Mouse (Mus musculus): ENCODE results near the gene Wdfy3. TPM values are rescaled to one million over a fixed set of nuclear protein-coding genes. Genes with fewer than 3 reads are reported as not detected.

The Wdfy3 gene
- polyA plus RNA-seq, 1 experiment from 2014 or later = 4.9 TPM

DNA sequence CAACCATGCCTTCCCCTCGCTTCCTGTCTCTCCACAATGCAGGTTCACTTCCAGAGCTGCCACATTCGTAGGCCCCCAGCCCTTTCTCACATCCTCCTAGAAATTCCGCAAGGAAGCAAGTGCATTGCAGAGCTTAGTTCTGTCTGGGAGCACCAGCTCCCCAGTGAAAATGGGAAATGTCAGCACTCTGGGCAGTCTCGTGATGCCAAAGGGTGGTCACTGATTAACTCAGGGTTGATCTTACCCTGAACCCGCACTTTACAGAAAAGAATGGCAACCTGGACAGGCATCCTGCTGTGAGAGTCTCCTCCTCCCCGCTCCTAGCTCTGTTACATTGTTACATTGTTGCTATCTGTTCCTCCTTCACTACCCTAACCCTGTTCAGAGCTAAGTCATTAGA, 16.8 kb downstream of the Wdfy3 start:
- TF ChIP-seq EP300 (optimal IDR thresholded peaks at IDR 0.05) (no peak), CTCF (IDR thresholded peaks at IDR 0.05; ENCODE audit: low read depth) (no peak)
- no peak overlapping the region for H3K27ac ChIP-seq (replicated peaks)
- H3K4me1 ChIP-seq (replicated peaks; ENCODE audit: control insufficient read depth, insufficient read depth) = peaks cover 6% of the 10 kb centered on the region; the same call in 1 of the 2 replicates
- H3K27me3 ChIP-seq (ENCODE audit: control insufficient read depth, insufficient read depth, low read length) = no peaks in the 10 kb centered on the region
- H3K9me3 ChIP-seq (ENCODE audit: control insufficient read depth, low read length) = no peaks in the 10 kb centered on the region
- H3K4me3 ChIP-seq (ENCODE audit: low read depth, low read length) = no peak overlapping the region
- no peak overlapping the region for H3K9ac ChIP-seq (ENCODE audit: low read length)
- DNase-seq (ENCODE audit: low spot score) (no peak), ATAC-seq (ENCODE audit: low FRiP score, low TSS enrichment) (no peak)
- WGBS = 79% methylated on average over 6 of the region's 6 CpGs
- H3K4me2 ChIP-seq (replicated peaks; ENCODE audit: low read depth) = no peak overlapping the region
- H3K36me3 ChIP-seq (ENCODE audit: control insufficient read depth, insufficient read depth, low read length) = no peaks in the 10 kb centered on the region

DNA sequence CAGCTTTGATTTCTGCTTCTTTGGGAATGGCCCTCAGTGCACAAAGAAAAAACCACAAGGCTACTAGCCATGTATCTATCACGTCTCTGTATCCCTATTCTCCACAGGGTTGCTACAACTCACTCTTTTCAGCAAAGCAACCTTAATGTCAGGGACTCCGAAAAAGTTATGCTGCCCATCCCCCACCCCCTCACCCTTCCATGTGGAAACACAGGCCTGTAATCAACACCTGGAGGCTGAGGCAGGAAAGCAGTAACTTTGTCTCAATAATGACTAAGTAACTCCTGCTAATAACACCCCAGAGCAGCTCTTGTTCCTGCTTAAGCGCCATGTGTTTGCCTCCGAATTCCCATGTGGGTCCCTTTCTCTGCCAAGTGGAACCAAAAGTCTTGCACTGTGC, 17.3 kb downstream of the Wdfy3 start:
- ATAC-seq (ENCODE audit: low FRiP score, low TSS enrichment) = no peak
- WGBS = 91% methylated on average over 4 of the region's 4 CpGs

DNA sequence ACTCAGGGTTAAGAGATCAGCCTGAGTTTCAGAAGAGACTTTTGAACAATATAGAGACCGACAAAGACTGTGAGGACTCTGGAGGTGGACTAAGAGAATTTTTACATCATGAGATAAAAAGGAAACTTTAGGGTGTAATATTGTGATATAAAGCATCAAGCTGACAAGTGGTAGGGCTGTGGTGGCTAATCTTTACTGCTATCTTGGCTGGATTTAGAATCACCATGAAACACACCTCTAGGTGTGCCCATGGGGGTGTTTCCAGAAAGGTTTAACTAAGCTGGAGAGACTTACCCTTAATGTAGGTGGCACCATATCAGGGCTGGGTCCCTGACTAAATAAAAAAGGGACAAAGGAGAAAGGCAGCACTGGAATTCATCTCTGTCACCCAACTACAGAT, 19.0 kb downstream of the Wdfy3 start:
- ATAC-seq (ENCODE audit: low FRiP score, low TSS enrichment) (no peak), DNase-seq (ENCODE audit: low spot score) (no peak)
- TF ChIP-seq CTCF (IDR thresholded peaks at IDR 0.05; ENCODE audit: low read depth) (no peak), EP300 (optimal IDR thresholded peaks at IDR 0.05) (no peak)
- Histone ChIP-seq H3K9me3 (ENCODE audit: control insufficient read depth, low read length) (no peaks in the 10 kb centered on the region), H3K4me3 (ENCODE audit: low read depth, low read length) (no peak overlapping the region), H3K9ac (ENCODE audit: low read length) (no peak overlapping the region), H3K36me3 (ENCODE audit: control insufficient read depth, insufficient read depth, low read length) (no peaks in the 10 kb centered on the region), H3K27me3 (ENCODE audit: control insufficient read depth, insufficient read depth, low read length) (no peaks in the 10 kb centered on the region), H3K27ac (replicated peaks) (no peak overlapping the region), H3K4me2 (replicated peaks; ENCODE audit: low read depth) (no peak overlapping the region), H3K4me1 (replicated peaks; ENCODE audit: control insufficient read depth, insufficient read depth) (peaks cover 6% of the 10 kb centered on the region; the same call in 1 of the 2 replicates)
- WGBS = 76% methylated on average over 1 of the region's 1 CpGs

More for the DNA sequence above, 17.3 kb downstream of the Wdfy3 start:
- H3K9me3 ChIP-seq (ENCODE audit: control insufficient read depth, low read length) = no peaks in the 10 kb centered on the region
- DNase-seq (ENCODE audit: low spot score) = no peak
- H3K9ac ChIP-seq (ENCODE audit: low read length) = no peak overlapping the region
- H3K36me3 ChIP-seq (ENCODE audit: control insufficient read depth, insufficient read depth, low read length) = no peaks in the 10 kb centered on the region
- no peak for TF ChIP-seq CTCF (IDR thresholded peaks at IDR 0.05; ENCODE audit: low read depth)
- H3K4me1 ChIP-seq (replicated peaks; ENCODE audit: control insufficient read depth, insufficient read depth) = peaks cover 6% of the 10 kb centered on the region; the same call in 1 of the 2 replicates
- H3K4me2 ChIP-seq (replicated peaks; ENCODE audit: low read depth) = no peak overlapping the region
- no peaks in the 10 kb centered on the region for H3K27me3 ChIP-seq (ENCODE audit: control insufficient read depth, insufficient read depth, low read length)
- no peak overlapping the region for H3K4me3 ChIP-seq (ENCODE audit: low read depth, low read length)
- H3K27ac ChIP-seq (replicated peaks) = no peak overlapping the region

DNA sequence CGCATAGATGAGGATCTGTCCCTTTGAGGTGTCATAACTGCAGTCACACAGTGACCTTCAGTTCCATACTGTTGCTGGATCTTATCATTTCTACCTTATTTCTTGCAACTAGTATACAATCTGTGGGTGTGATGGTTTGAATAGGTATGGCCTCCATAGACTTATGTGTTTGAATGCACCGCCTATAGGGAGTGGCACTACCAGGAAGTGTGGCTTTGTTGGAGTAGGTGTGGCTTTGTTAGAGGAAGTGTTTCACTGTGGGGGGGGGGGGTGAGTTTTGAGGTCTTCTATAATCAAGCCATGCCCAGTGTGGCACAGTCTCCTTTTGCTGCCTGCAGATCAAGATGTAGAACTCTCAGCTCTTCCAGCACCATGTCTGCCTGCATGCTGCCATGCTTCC, 21.3 kb downstream of the Wdfy3 start:
- Histone ChIP-seq H3K4me3 (ENCODE audit: low read depth, low read length) (no peak overlapping the region), H3K4me2 (replicated peaks; ENCODE audit: low read depth) (no peak overlapping the region), H3K4me1 (replicated peaks; ENCODE audit: control insufficient read depth, insufficient read depth) (no peaks in the 10 kb centered on the region), H3K27me3 (ENCODE audit: control insufficient read depth, insufficient read depth, low read length) (no peaks in the 10 kb centered on the region), H3K9ac (ENCODE audit: low read length) (no peak overlapping the region), H3K27ac (replicated peaks) (no peak overlapping the region), H3K9me3 (ENCODE audit: control insufficient read depth, low read length) (no peaks in the 10 kb centered on the region), H3K36me3 (ENCODE audit: control insufficient read depth, insufficient read depth, low read length) (no peaks in the 10 kb centered on the region)
- no peak for TF ChIP-seq CTCF (IDR thresholded peaks at IDR 0.05; ENCODE audit: low read depth)
- no peak for TF ChIP-seq EP300 (optimal IDR thresholded peaks at IDR 0.05)
- ATAC-seq (ENCODE audit: low FRiP score, low TSS enrichment) (peak; percentile 66; the same call in 1 of the 2 replicates), DNase-seq (ENCODE audit: low spot score) (no peak)
- WGBS = 90% methylated on average over 2 of the region's 2 CpGs

DNA sequence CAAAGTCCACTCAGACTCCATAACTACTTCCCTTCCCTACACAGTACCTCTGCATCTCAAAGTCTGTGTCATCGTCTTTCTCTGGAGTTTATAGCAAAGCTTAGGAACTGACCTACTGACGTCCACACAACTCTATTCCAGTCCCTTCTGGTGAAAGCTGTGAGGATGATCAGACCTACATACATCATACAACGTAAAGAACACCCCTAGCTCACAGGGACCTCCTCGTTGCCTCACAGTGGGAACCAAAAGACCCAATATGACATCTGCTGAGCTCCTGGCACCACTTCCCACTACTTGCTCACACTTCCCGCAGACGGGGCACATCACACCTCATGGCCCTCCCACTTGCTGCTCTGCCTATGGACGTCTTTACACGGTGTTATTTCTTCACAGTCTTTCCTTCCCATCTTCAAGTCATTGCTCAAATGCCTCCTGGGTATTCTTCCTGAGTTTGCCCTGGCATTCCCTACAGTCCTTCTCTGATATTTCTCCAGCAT, 23.1 kb downstream of the Wdfy3 start:
- Histone ChIP-seq H3K9ac (ENCODE audit: low read length) (no peak overlapping the region), H3K4me3 (ENCODE audit: low read depth, low read length) (no peak overlapping the region), H3K27ac (replicated peaks) (no peak overlapping the region), H3K36me3 (ENCODE audit: control insufficient read depth, insufficient read depth, low read length) (0 out of 2 replicates have a peak, but pooled peaks cover 2% of the 10 kb centered on the region), H3K27me3 (ENCODE audit: control insufficient read depth, insufficient read depth, low read length) (no peaks in the 10 kb centered on the region), H3K4me1 (replicated peaks; ENCODE audit: control insufficient read depth, insufficient read depth) (no peaks in the 10 kb centered on the region), H3K9me3 (ENCODE audit: control insufficient read depth, low read length) (no peaks in the 10 kb centered on the region), H3K4me2 (replicated peaks; ENCODE audit: low read depth) (no peak overlapping the region)
- DNase-seq (ENCODE audit: low spot score) (no peak), ATAC-seq (ENCODE audit: low FRiP score, low TSS enrichment) (no peak)
- TF ChIP-seq CTCF (IDR thresholded peaks at IDR 0.05; ENCODE audit: low read depth) (no peak), EP300 (optimal IDR thresholded peaks at IDR 0.05) (no peak)
- 77% methylated on average over 8 of the region's 8 CpGs for WGBS

DNA sequence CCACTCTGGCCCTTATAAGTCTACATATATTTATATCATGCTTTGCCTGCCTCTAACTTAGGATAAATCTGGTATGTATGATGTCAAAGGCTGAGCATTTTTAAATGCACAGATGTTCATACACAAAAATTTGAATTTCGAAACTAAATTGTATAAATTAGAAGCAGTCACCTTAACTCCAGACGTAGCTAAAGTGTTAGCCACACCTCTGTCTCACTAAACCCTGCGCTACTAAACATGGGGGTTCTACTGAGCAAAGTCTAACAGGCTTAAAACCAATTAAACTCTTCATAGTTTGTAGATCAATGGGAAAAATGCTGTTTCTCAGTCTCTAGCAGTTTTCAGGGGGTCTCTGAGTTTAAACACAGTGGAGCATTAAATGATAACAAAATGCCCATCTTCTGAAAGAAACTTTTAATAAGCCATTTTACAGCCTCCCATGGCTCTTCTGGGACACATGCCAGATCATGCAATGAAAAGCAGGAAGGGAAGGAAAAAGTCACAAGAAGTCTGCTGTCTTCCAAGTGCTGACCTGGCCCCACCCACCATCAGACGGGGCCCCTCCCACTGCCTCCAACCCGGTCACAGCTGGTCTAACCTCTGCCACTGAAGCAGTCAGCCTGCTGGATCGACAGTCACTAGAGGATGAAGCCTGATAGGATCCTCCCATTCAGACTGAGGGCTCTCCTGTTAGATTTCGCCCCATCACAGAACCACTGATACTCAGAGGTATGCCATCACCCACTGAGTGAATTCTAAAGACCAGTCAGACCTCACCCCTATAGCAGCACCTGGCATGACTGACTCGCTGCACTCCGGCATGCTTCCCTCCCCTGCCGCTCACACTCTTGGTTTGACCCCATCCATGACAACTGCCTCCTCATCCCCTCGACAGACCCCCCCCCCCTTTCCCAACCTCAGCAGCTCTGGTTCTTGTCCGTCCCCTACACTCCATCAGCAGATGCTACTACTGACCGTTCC, 23.8 kb downstream of the Wdfy3 start:
- peaks cover 3% of the 10 kb centered on the region; the same call in 1 of the 2 replicates for H3K36me3 ChIP-seq (ENCODE audit: control insufficient read depth, insufficient read depth, low read length)
- H3K27ac ChIP-seq (replicated peaks) = peak overlapping the region; percentile 41; the same call in 1 of the 2 replicates
- H3K4me2 ChIP-seq (replicated peaks; ENCODE audit: low read depth) = no peak overlapping the region
- TF ChIP-seq CTCF (IDR thresholded peaks at IDR 0.05; ENCODE audit: low read depth) (no peak), EP300 (optimal IDR thresholded peaks at IDR 0.05) (no peak)
- H3K27me3 ChIP-seq (ENCODE audit: control insufficient read depth, insufficient read depth, low read length) = no peaks in the 10 kb centered on the region
- no peak overlapping the region for H3K4me3 ChIP-seq (ENCODE audit: low read depth, low read length)
- whole genome bisulfite sequencing = 65% methylated on average over 13 of the region's 13 CpGs
- no peak for DNase-seq (ENCODE audit: low spot score)
- H3K9me3 ChIP-seq (ENCODE audit: control insufficient read depth, low read length) = no peaks in the 10 kb centered on the region
- ATAC-seq (ENCODE audit: low FRiP score, low TSS enrichment) = peak; percentile 67; the same call in 1 of the 2 replicates
- no peak overlapping the region for H3K9ac ChIP-seq (ENCODE audit: low read length)
- no peaks in the 10 kb centered on the region for H3K4me1 ChIP-seq (replicated peaks; ENCODE audit: control insufficient read depth, insufficient read depth)

All from stomach, postnatal 0 days (tissue).